Mouse (Mus musculus): ENCODE results near the gene Nudt8.
"Not testable (repeated sequence)": the region's sequence is repeated elsewhere in the genome, so short reads cannot be mapped to it uniquely, and the experiment has no call there.

DNA sequence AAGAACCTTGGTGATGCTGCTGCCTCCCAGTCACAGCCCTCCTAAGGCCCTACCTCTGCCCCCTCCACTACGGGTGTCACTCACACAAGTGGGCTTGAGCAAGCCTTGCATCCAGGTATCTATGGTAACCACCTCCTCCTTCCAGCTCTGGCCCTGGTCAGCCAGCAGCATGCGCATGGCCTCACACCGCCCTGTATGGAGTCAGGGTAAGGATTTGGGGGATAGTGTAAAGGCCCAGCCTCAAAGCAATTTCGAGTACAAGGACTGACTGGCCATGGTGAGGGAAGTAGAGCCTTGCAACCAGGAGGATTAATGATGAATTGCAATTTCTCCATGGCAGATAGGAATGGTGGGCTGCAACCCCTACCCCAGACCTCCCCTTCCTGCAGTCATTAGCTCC lies 41.1 kb downstream of the Nudt8 start:
- TF ChIP-seq CTCF, EP300 (IDR thresholded peaks at IDR 0.05; ENCODE audit: low read depth): not testable (repeated sequence)

All from liver, postnatal 0 days (tissue).